Mouse (Mus musculus): ENCODE results near the gene Cnp. TPM values are rescaled to one million over a fixed set of nuclear protein-coding genes. Genes with fewer than 3 reads are reported as not detected.
A peak's percentile ranks its signal among the peaks of the same experiment; 100 is the strongest.
"Not testable (repeated sequence)": the region's sequence is repeated elsewhere in the genome, so short reads cannot be mapped to it uniquely, and the experiment has no call there.

Cnp gene
- polyA plus RNA-seq, 1 experiment from 2014 or later = 32.3 TPM

GRCm38 (mm10) chr11:100576256-100576655 lies 1.6 kb downstream of the Cnp start:
- no peak overlapping the region for H3K4me2 ChIP-seq
- H3K27ac ChIP-seq = no peak overlapping the region
- H3K4me1 ChIP-seq = peaks cover 11% of the 10 kb centered on the region
- H3K4me3 ChIP-seq = no peak overlapping the region
- WGBS = 63% methylated on average over 21 of the region's 21 CpGs
- no peaks in the 10 kb centered on the region for H3K9me3 ChIP-seq
- peaks cover 23% of the 10 kb centered on the region for H3K36me3 ChIP-seq
- no peak for ATAC-seq (ENCODE audit: borderline replicate concordance, extremely low read depth, low FRiP score, low TSS enrichment)
- H3K9ac ChIP-seq = no peak overlapping the region
- H3K27me3 ChIP-seq = no peaks in the 10 kb centered on the region; the same call in 1 of the 2 replicates

GRCm38 (mm10) chr11:100577852-100578599 lies 3.3 kb downstream of the Cnp start:
- no peak for ATAC-seq (ENCODE audit: borderline replicate concordance, extremely low read depth, low FRiP score, low TSS enrichment)
- Histone ChIP-seq H3K4me1 (peaks cover 10% of the 10 kb centered on the region), H3K27ac (no peak overlapping the region), H3K9me3 (no peaks in the 10 kb centered on the region), H3K27me3 (no peaks in the 10 kb centered on the region), H3K4me3 (no peak overlapping the region), H3K4me2 (no peak overlapping the region), H3K9ac (no peak overlapping the region), H3K36me3 (peaks cover 41% of the 10 kb centered on the region)
- 68% methylated on average over 8 of the region's 8 CpGs for WGBS

- no peak overlapping the region for H3K9ac ChIP-seq
- no peak overlapping the region for H3K4me3 ChIP-seq
- H3K4me1 ChIP-seq = peaks cover 10% of the 10 kb centered on the region
- no peaks in the 10 kb centered on the region for H3K27me3 ChIP-seq
- H3K9me3 ChIP-seq = no peaks in the 10 kb centered on the region
- no peak for ATAC-seq (ENCODE audit: borderline replicate concordance, extremely low read depth, low FRiP score, low TSS enrichment)
- H3K4me2 ChIP-seq = no peak overlapping the region
- H3K27ac ChIP-seq = no peak overlapping the region
- WGBS = 87% methylated on average over 9 of the region's 9 CpGs
- H3K36me3 ChIP-seq = peaks cover 53% of the 10 kb centered on the region
Measured at GRCm38 (mm10) chr11:100579116-100579799, 4.6 kb downstream of the Cnp start.

GRCm38 (mm10) chr11:100580275-100580674 lies 5.6 kb downstream of the Cnp start:
- peaks cover 63% of the 10 kb centered on the region for H3K36me3 ChIP-seq
- H3K4me2 ChIP-seq = no peak overlapping the region
- no peaks in the 10 kb centered on the region for H3K9me3 ChIP-seq
- no peak overlapping the region for H3K27ac ChIP-seq
- H3K4me1 ChIP-seq = peaks cover 6% of the 10 kb centered on the region
- no peak overlapping the region for H3K4me3 ChIP-seq
- H3K9ac ChIP-seq = no peak overlapping the region
- ATAC-seq (ENCODE audit: borderline replicate concordance, extremely low read depth, low FRiP score, low TSS enrichment) = no peak
- 87% methylated on average over 13 of the region's 13 CpGs for WGBS
- H3K27me3 ChIP-seq = no peaks in the 10 kb centered on the region

- peaks cover 78% of the 10 kb centered on the region for H3K36me3 ChIP-seq
Measured at GRCm38 (mm10) chr11:100581756-100582155, 7.1 kb downstream of the Cnp start.

GRCm38 (mm10) chr11:100582413-100582812 lies 7.7 kb downstream of the Cnp start:
- not testable (repeated sequence) for H3K4me2 ChIP-seq; H3K9me3 ChIP-seq; ATAC-seq (ENCODE audit: borderline replicate concordance, extremely low read depth, low FRiP score, low TSS enrichment); H3K9ac ChIP-seq; H3K27ac ChIP-seq; H3K4me3 ChIP-seq; H3K4me1 ChIP-seq; H3K27me3 ChIP-seq
- peaks cover 85% of the 10 kb centered on the region for H3K36me3 ChIP-seq
- WGBS = 94% methylated on average over 1 of the region's 1 CpGs

More at GRCm38 (mm10) chr11:100581756-100582155, 7.1 kb downstream of the Cnp start:
- H3K4me3 ChIP-seq = no peak overlapping the region
- no peaks in the 10 kb centered on the region for H3K9me3 ChIP-seq
- no peaks in the 10 kb centered on the region for H3K4me1 ChIP-seq
- no peak overlapping the region for H3K4me2 ChIP-seq
- no peak overlapping the region for H3K9ac ChIP-seq
- H3K27me3 ChIP-seq = no peaks in the 10 kb centered on the region
- H3K27ac ChIP-seq = no peak overlapping the region
- 65% methylated on average over 4 of the region's 4 CpGs for WGBS
- peak; percentile 27; the same call in 1 of the 2 replicates for ATAC-seq (ENCODE audit: borderline replicate concordance, extremely low read depth, low FRiP score, low TSS enrichment)

GRCm38 (mm10) chr11:100582836-100583235 lies 8.1 kb downstream of the Cnp start:
- no peak for ATAC-seq (ENCODE audit: borderline replicate concordance, extremely low read depth, low FRiP score, low TSS enrichment)
- H3K27ac ChIP-seq = no peak overlapping the region
- no peak overlapping the region for H3K9ac ChIP-seq
- 89% methylated on average over 2 of the region's 2 CpGs for WGBS
- H3K4me2 ChIP-seq = no peak overlapping the region
- H3K36me3 ChIP-seq = peaks cover 89% of the 10 kb centered on the region
- no peaks in the 10 kb centered on the region for H3K4me1 ChIP-seq
- H3K9me3 ChIP-seq = no peaks in the 10 kb centered on the region
- no peaks in the 10 kb centered on the region for H3K27me3 ChIP-seq
- no peak overlapping the region for H3K4me3 ChIP-seq

GRCm38 (mm10) chr11:100584561-100584961 lies 9.9 kb downstream of the Cnp start:
- H3K4me2 ChIP-seq = no peak overlapping the region
- no peak overlapping the region for H3K9ac ChIP-seq
- peaks cover 96% of the 10 kb centered on the region for H3K36me3 ChIP-seq
- no peaks in the 10 kb centered on the region for H3K9me3 ChIP-seq
- WGBS = 89% methylated on average over 7 of the region's 7 CpGs
- no peaks in the 10 kb centered on the region for H3K4me1 ChIP-seq
- ATAC-seq (ENCODE audit: borderline replicate concordance, extremely low read depth, low FRiP score, low TSS enrichment) = no peak
- no peak overlapping the region for H3K4me3 ChIP-seq
- H3K27ac ChIP-seq = no peak overlapping the region
- H3K27me3 ChIP-seq = no peaks in the 10 kb centered on the region

GRCm38 (mm10) chr11:100585148-100585547 lies 10.4 kb downstream of the Cnp start:
- no peaks in the 10 kb centered on the region for H3K4me1 ChIP-seq
- no peak overlapping the region for H3K27ac ChIP-seq
- H3K36me3 ChIP-seq = peaks cover 98% of the 10 kb centered on the region
- no peaks in the 10 kb centered on the region for H3K27me3 ChIP-seq
- ATAC-seq (ENCODE audit: borderline replicate concordance, extremely low read depth, low FRiP score, low TSS enrichment) = no peak
- no peaks in the 10 kb centered on the region for H3K9me3 ChIP-seq
- no peak overlapping the region for H3K4me2 ChIP-seq
- H3K4me3 ChIP-seq = no peak overlapping the region
- 94% methylated on average over 3 of the region's 3 CpGs for WGBS
- no peak overlapping the region for H3K9ac ChIP-seq

- WGBS = 90% methylated on average over 2 of the region's 2 CpGs
- no peaks in the 10 kb centered on the region for H3K4me1 ChIP-seq
- H3K27ac ChIP-seq = no peak overlapping the region
- no peak overlapping the region for H3K4me2 ChIP-seq
- H3K27me3 ChIP-seq = no peaks in the 10 kb centered on the region
- no peak for ATAC-seq (ENCODE audit: borderline replicate concordance, extremely low read depth, low FRiP score, low TSS enrichment)
- H3K36me3 ChIP-seq = peaks cover 97% of the 10 kb centered on the region
- no peak overlapping the region for H3K9ac ChIP-seq
- no peak overlapping the region for H3K4me3 ChIP-seq
- no peaks in the 10 kb centered on the region for H3K9me3 ChIP-seq
Measured at GRCm38 (mm10) chr11:100588462-100588861, 13.8 kb downstream of the Cnp start.

- Histone ChIP-seq H3K36me3 (peaks cover 90% of the 10 kb centered on the region), H3K9ac (no peak overlapping the region), H3K9me3 (no peaks in the 10 kb centered on the region), H3K4me3 (no peak overlapping the region), H3K4me1 (no peaks in the 10 kb centered on the region), H3K27ac (no peak overlapping the region), H3K27me3 (no peaks in the 10 kb centered on the region), H3K4me2 (no peak overlapping the region)
- no peak for ATAC-seq (ENCODE audit: borderline replicate concordance, extremely low read depth, low FRiP score, low TSS enrichment)
- 91% methylated on average over 11 of the region's 11 CpGs for WGBS
Measured at GRCm38 (mm10) chr11:100592346-100593046, 17.8 kb downstream of the Cnp start.

GRCm38 (mm10) chr11:100594608-100595007 lies 19.9 kb downstream of the Cnp start:
- no peaks in the 10 kb centered on the region for H3K9me3 ChIP-seq
- ATAC-seq (ENCODE audit: borderline replicate concordance, extremely low read depth, low FRiP score, low TSS enrichment) = no peak
- WGBS = 83% methylated on average over 7 of the region's 7 CpGs
- H3K4me2 ChIP-seq = no peak overlapping the region
- H3K4me3 ChIP-seq = no peak overlapping the region
- H3K36me3 ChIP-seq = peaks cover 92% of the 10 kb centered on the region
- no peak overlapping the region for H3K9ac ChIP-seq
- no peak overlapping the region for H3K27ac ChIP-seq
- H3K4me1 ChIP-seq = no peaks in the 10 kb centered on the region
- no peaks in the 10 kb centered on the region for H3K27me3 ChIP-seq
